8 mouse cellular contexts compared by ENCODE assay signal in the genomic region with DNA sequence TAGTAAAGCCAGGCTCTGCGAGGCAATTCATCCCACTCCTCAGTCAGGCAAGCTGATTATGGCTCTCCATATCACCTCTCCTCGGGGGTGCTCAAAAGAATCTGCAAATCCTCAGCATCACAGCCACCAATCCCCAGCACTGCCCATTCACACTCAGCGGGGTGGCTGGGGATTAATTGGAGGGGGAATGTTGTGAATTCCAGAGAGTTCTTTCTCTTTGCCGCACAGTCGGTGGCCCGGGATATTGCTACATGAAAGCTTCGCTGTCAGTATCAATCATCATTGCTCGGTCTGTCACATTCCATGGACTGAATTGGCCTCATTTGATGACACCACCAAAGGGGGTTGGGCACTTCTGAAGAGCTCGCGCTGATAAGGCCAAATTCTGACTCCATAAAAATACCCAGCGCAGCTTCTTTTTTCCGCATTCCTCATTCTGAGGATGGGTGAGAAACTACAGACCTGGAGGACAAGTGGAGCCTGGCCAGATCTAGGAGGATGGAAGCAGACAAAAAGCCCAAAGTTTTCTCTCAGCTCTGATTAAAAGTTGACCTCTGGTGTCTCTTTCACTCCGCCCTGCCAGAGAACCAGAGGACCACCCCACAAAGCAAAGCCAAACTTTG. TPM values are rescaled to one million over a fixed set of nuclear protein-coding genes. Genes with fewer than 3 reads are reported as not detected.
A peak's percentile ranks its signal among the peaks of the same experiment; 100 is the strongest.
DNase-seq lines count a peak whose midpoint lies in the region; ATAC-seq and TF ChIP-seq lines count a peak whose summit lies in the region.

No protein-coding gene starts in this region.

- peaks cover 3% of the 10 kb centered on the region; the same call in 1 of the 2 replicates for H3K4me1 ChIP-seq in heart, embryonic 11.5 days (ENCODE audit: control insufficient read depth, insufficient read depth, low read length)
- no peaks in the 10 kb centered on the region for H3K4me1 ChIP-seq in forebrain, embryonic 15.5 days
- H3K4me1 ChIP-seq in midbrain, embryonic 10.5 days = peaks cover 36% of the 10 kb centered on the region

- no peaks in the 10 kb centered on the region for H3K27me3 ChIP-seq in heart, embryonic 11.5 days (ENCODE audit: control insufficient read depth, insufficient read depth, low read length)
- no peaks in the 10 kb centered on the region for H3K27me3 ChIP-seq in Patski
- H3K27me3 ChIP-seq in forebrain, embryonic 15.5 days = no peaks in the 10 kb centered on the region
- H3K27me3 ChIP-seq in midbrain, embryonic 10.5 days (ENCODE audit: low read depth, poor library complexity, severe bottlenecking) = no peaks in the 10 kb centered on the region

- no peak overlapping the region for H3K27ac ChIP-seq in heart, embryonic 11.5 days (ENCODE audit: low read depth, low read length)
- no peak overlapping the region for H3K27ac ChIP-seq in forebrain, embryonic 15.5 days (replicated peaks)
- peak overlapping the region; percentile 61 for H3K27ac ChIP-seq in midbrain, embryonic 10.5 days (replicated peaks)

- POLR2A ChIA-PET in Patski (lab: Charles Lee) = no interaction called here

- H3K9me3 ChIP-seq in heart, embryonic 11.5 days (replicated peaks; ENCODE audit: control insufficient read depth, low read length) = no peaks in the 10 kb centered on the region
- no peaks in the 10 kb centered on the region for H3K9me3 ChIP-seq in forebrain, embryonic 15.5 days
- no peaks in the 10 kb centered on the region for H3K9me3 ChIP-seq in midbrain, embryonic 10.5 days (replicated peaks)

- no peaks in the 10 kb centered on the region for H3K36me3 ChIP-seq in heart, embryonic 11.5 days (ENCODE audit: control insufficient read depth, insufficient read depth, low read length)
- H3K36me3 ChIP-seq in forebrain, embryonic 15.5 days = no peaks in the 10 kb centered on the region
- no peaks in the 10 kb centered on the region for H3K36me3 ChIP-seq in midbrain, embryonic 10.5 days

- H3K4me3 ChIP-seq in heart, embryonic 11.5 days (ENCODE audit: low read depth, low read length) = peak overlapping the region; percentile 24
- no peak overlapping the region for H3K4me3 ChIP-seq in forebrain, embryonic 15.5 days
- peak overlapping the region; percentile 18; the same call in 1 of the 2 replicates for H3K4me3 ChIP-seq in midbrain, embryonic 10.5 days

- TF ChIP-seq CTCF in Patski (IDR thresholded peaks at IDR 0.05) = no peak

- CTCF ChIA-PET in Patski (lab: Charles Lee) = interaction anchor here (0.8 to 2.3 kb wide), 5 partner anchors 8 to 58 kb away, joined by 3 to 10 read pairs (median 3); no protein-coding TSS in a partner anchor

- peak; percentile 55; the same call in 1 of the 2 replicates for ATAC-seq in heart, embryonic 11.5 days (replicated peaks; ENCODE audit: insufficient number of reproducible peaks, low FRiP score, low TSS enrichment)
- ATAC-seq in Patski = peak; percentile 85
- peak; percentile 69 for ATAC-seq in forebrain, embryonic 15.5 days (replicated peaks)
- ATAC-seq in monocyte, adult 5-6 weeks (replicated peaks; ENCODE audit: insufficient number of reproducible peaks, low FRiP score, low TSS enrichment, poor library complexity, severe bottlenecking) = no peak

- no peak for DNase-seq in heart, adult 11 months
- no peak for DNase-seq in Patski (ENCODE audit: low read depth, low spot score)
- DNase-seq in midbrain, embryonic 10.5 days (ENCODE audit: low spot score) = peak; percentile 84
- no peak for DNase-seq in frontal cortex, adult 2 months (ENCODE audit: extremely low spot score in 1 of 2, low spot score in 1 of 2)
- no peak for DNase-seq in lung, postnatal 4 days

- 4% methylated on average over 13 of the region's 13 CpGs for WGBS in heart, embryonic 11.5 days (ENCODE audit: insufficient replicate concordance)
- 3% methylated on average over 13 of the region's 13 CpGs for WGBS in forebrain, embryonic 15.5 days
- 2% methylated on average over 13 of the region's 13 CpGs for WGBS in midbrain, embryonic 10.5 days

- in situ Hi-C loops in Patski (cut with MboI; ENCODE audit: low pct_unique_long_range_greater_than_20kb) = no loop called here

- H3K9ac ChIP-seq in heart, embryonic 11.5 days (ENCODE audit: low read depth, low read length) = no peak overlapping the region
- no peak overlapping the region for H3K9ac ChIP-seq in forebrain, embryonic 15.5 days (replicated peaks)

- peak overlapping the region; percentile 59 for H3K4me2 ChIP-seq in heart, embryonic 11.5 days
- 0 out of 2 replicates have a peak overlapping the region, but pooled peaks have one; percentile 1 for H3K4me2 ChIP-seq in forebrain, embryonic 15.5 days (replicated peaks)

RNA-seq across cellular contexts. Expression of a gene that starts 57.1 kb away (rescaled TPM):
- 128 and 156 TPM in 2 replicates for polyA plus RNA-seq in heart, embryonic 11.5 days (2014; fragmentation: Nextera tagmentation; extraction: Ambion mirVana)
- 565 TPM for polyA plus RNA-seq in Patski (2021)
- 39.6 and 48.6 TPM in 2 replicates for polyA plus RNA-seq in forebrain, embryonic 15.5 days (2015; fragmentation: Nextera tagmentation; extraction: Ambion mirVana)
- 192 and 199 TPM in 2 replicates for polyA plus RNA-seq in midbrain, embryonic 10.5 days (2016; fragmentation: Nextera tagmentation; extraction: Ambion mirVana)
- 51.2 to 60.4 TPM (median 51.8 TPM) in 3 replicates for total RNA-seq in monocyte, adult 5-6 weeks (2017)
- 43.3 and 49.8 TPM in 2 replicates for polyA plus RNA-seq in frontal cortex, adult 2 months (2012; rRNA removed)
